Mouse (Mus musculus) E14TG2a.4 (cell line): ENCODE data around the gene Ldlrad2.

ENCODE experiments used
- CTCF ChIP-seq: conservative IDR thresholded peaks from 2 replicates; pipeline ENCODE4 v1.5.1; 2014; ENCODE audit warnings: low read length
- NANOG ChIP-seq: IDR thresholded peaks from 2 replicates; pipeline ENCODE4 v1.6.1; 2014; ENCODE audit warnings: borderline replicate concordance, low read length, mixed read lengths

DNA sequence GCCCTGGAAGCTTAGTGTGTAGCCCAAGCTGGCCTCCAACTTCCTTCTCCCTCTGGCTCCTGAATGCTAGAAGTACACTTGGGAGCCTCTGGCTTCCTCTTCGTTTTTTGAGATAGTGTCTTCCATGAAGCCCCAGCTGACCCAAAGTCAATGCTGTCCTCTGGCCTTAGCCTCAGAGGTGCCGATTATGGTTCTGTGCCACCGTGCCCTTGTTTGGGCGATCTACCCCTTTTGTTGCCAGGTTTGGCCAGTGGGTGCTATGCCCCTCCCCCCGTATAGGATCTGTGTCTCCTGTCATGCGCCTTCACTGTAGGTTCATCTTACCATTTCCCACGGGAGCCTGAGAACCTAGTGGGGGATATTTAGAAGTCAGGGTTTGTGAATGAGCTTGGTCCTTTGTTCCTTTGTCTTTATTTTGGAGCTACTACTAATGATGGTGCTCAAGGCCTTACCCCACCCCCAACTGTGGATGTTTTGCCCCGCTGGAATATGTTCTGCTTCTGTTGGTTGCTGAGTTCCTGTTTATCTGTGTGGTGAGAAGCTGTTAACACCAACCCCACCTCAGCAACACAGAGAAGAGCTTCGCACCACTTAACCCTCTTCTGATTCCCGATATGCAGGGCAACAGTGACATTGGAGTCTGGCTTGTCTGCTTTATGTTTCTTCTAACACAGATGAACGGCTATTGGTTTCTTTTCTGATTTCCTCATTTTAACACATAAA is 29.2 kb upstream of the Ldlrad2 start:
- no peak for TF ChIP-seq CTCF
- TF ChIP-seq NANOG: no peak
